9 mouse cellular contexts compared by ENCODE assay signal in genomic region chr1:91181784-91182450, GRCm38 (mm10). TPM values are rescaled to one million over a fixed set of nuclear protein-coding genes. Genes with fewer than 3 reads are reported as not detected.
DNase-seq lines count a peak whose midpoint lies in the region; TF ChIP-seq lines count a peak whose summit lies in the region.
"Had no signal": no experiment of that assay in that cellular context is flagged by ENCODE, and none has a peak within 500 bp of the region (broad histone marks: within the 10 kb centered on the region; RNA-seq: fewer than 3 reads in every experiment).

No protein-coding gene starts in this region.

- 5% methylated on average over 12 of the region's 12 CpGs for WGBS in thymus, adult 2 months

- DNase-seq in cerebellum, postnatal 14 days = peak; percentile 30 to 46
- DNase-seq in cerebellum, adult 11 months = no peak
- DNase-seq in layer of hippocampus, adult 2 months (ENCODE audit: low spot score in 2 of 2) = no peak
- no peak for DNase-seq in layer of hippocampus, postnatal 36 days
- DNase-seq in thymus, adult 2 months = peak; percentile 22
- DNase-seq in thymus, postnatal 25 days = no peak
- DNase-seq in thymus, postnatal 4 days = peak; percentile 44
- DNase-seq in adrenal gland, postnatal 14 days = no peak

- peaks cover 43% of the 10 kb centered on the region for H3K4me1 ChIP-seq in thymus, adult 2 months (replicated peaks; ENCODE audit: control insufficient read depth, insufficient read depth, low read length)

- no peak for TF ChIP-seq POLR2A in thymus, adult 2 months (IDR thresholded peaks at IDR 0.05; ENCODE audit: control insufficient read depth, extremely low read depth, insufficient read depth, low read length, poor library complexity)

- TF ChIP-seq CTCF in layer of hippocampus, adult 2 months (conservative IDR thresholded peaks at IDR 0.05) = no peak
- no peak for TF ChIP-seq CTCF in thymus, adult 2 months (IDR thresholded peaks at IDR 0.05; ENCODE audit: borderline replicate concordance, control insufficient read depth, extremely low read depth, insufficient read depth, low read length, poor library complexity)

- H3K27ac ChIP-seq in layer of hippocampus, adult 2 months = peak overlapping the region; percentile 97
- H3K27ac ChIP-seq in thymus, adult 2 months (ENCODE audit: control insufficient read depth, insufficient read depth, low read length) = peak overlapping the region; percentile 100

- H3K36me3 ChIP-seq in thymus, adult 2 months (ENCODE audit: control insufficient read depth, insufficient read depth, low read length) = peaks cover 7% of the 10 kb centered on the region

- H3K4me3 ChIP-seq in layer of hippocampus, adult 2 months = peak overlapping the region; percentile 72
- peak overlapping the region; percentile 90 for H3K4me3 ChIP-seq in thymus, adult 2 months (ENCODE audit: control insufficient read depth, insufficient read depth, low read length)

- H3K27me3 ChIP-seq in thymus, adult 2 months (ENCODE audit: control insufficient read depth, insufficient read depth, low read length) = no peaks in the 10 kb centered on the region

RNA-seq across cellular contexts. Expression of gene Ramp1, which starts 2.3 kb away (rescaled TPM):
- total RNA-seq in layer of hippocampus, adult 2 months (2021) = 10 to 100 TPM; 57.2 to 61.5 TPM
- total RNA-seq in layer of hippocampus, postnatal 36 days (2021) = 10 to 100 TPM; 60.8 to 65.0 TPM
- polyA plus RNA-seq in thymus, adult 2 months (2012; rRNA removed) = 261 and 288 TPM in 2 replicates
- total RNA-seq in adrenal gland, postnatal 14 days (2021) = 8.0 and 9.5 TPM in 2 replicates

RNA-seq across cellular contexts. Expression of gene Rbm44, which starts 37.0 kb away (rescaled TPM):
- total RNA-seq in layer of hippocampus, adult 2 months (2021) = not detected
- total RNA-seq in layer of hippocampus, postnatal 36 days (2021) = not detected
- 0.27 and 0.70 TPM in 2 replicates for polyA plus RNA-seq in thymus, adult 2 months (2012; rRNA removed)
- not detected in 2 replicates for total RNA-seq in adrenal gland, postnatal 14 days (2021)
- total RNA-seq: left cerebral cortex, postnatal 36 days had no signal

Comparison
In these comparisons a context has a peak if more than half of its experiments do, and no peak if none do; other contexts are left out.
1. DNase-seq: peak in cerebellum, postnatal 14 days (2 of 2), thymus, adult 2 months (single experiment) and thymus, postnatal 4 days (single experiment); none in cerebellum, adult 11 months (single experiment), layer of hippocampus, adult 2 months (0 of 2), layer of hippocampus, postnatal 36 days (0 of 2), thymus, postnatal 25 days (single experiment) and adrenal gland, postnatal 14 days (single experiment).